Mouse (Mus musculus): ENCODE results near the gene Emg1. TPM values are rescaled to one million over a fixed set of nuclear protein-coding genes. Genes with fewer than 3 reads are reported as not detected.
"Not testable (repeated sequence)": the region's sequence is repeated elsewhere in the genome, so short reads cannot be mapped to it uniquely, and the experiment has no call there.

The Emg1 gene
- total RNA-seq, 2 experiments from 2014 or later: 42.9 to 48.8 TPM

- DNase-seq (ENCODE audit: low spot score in 2 of 2): no peak
- intact Hi-C loops (cut with DNase I): no loop called here
Observed at GRCm38 (mm10) chr6:124689011-124689410, 23.0 kb downstream of the Emg1 start.

- intact Hi-C loops (cut with DNase I): no loop called here
- no peak for DNase-seq (ENCODE audit: low spot score in 2 of 2)
Observed at GRCm38 (mm10) chr6:124688151-124688758, 23.7 kb downstream of the Emg1 start.

GRCm38 (mm10) chr6:124686644-124687043, 25.3 kb downstream of the Emg1 start:
- DNase-seq (ENCODE audit: low spot score in 2 of 2); intact Hi-C loops (cut with DNase I): not testable (repeated sequence)

- DNase-seq (ENCODE audit: low spot score in 2 of 2): no peak
- intact Hi-C loops (cut with DNase I): no loop called here
Observed at GRCm38 (mm10) chr6:124685606-124686386, 26.2 kb downstream of the Emg1 start.

- DNase-seq (ENCODE audit: low spot score in 2 of 2): peak in 1 of 2 experiments; percentile 62
- intact Hi-C loops (cut with DNase I): no loop called here
Observed at GRCm38 (mm10) chr6:124683591-124684417, 28.2 kb downstream of the Emg1 start.

- intact Hi-C loops (cut with DNase I); DNase-seq (ENCODE audit: low spot score in 2 of 2): not testable (repeated sequence)
Observed at GRCm38 (mm10) chr6:124682291-124682690, 29.7 kb downstream of the Emg1 start.

GRCm38 (mm10) chr6:124679486-124679885, 32.5 kb downstream of the Emg1 start:
- intact Hi-C loops (cut with DNase I): no loop called here
- peak in 1 of 2 experiments; percentile 56 for DNase-seq (ENCODE audit: low spot score in 2 of 2)

GRCm38 (mm10) chr6:124678769-124679168, 33.2 kb downstream of the Emg1 start:
- intact Hi-C loops (cut with DNase I): no loop called here
- DNase-seq (ENCODE audit: low spot score in 2 of 2): no peak

GRCm38 (mm10) chr6:124676171-124676570, 35.8 kb downstream of the Emg1 start:
- intact Hi-C loops (cut with DNase I): no loop called here
- DNase-seq (ENCODE audit: low spot score in 2 of 2): no peak

- no peak for DNase-seq (ENCODE audit: low spot score in 2 of 2)
- intact Hi-C loops (cut with DNase I): no loop called here
Observed at GRCm38 (mm10) chr6:124674591-124674990, 37.4 kb downstream of the Emg1 start.

GRCm38 (mm10) chr6:124673619-124674018, 38.4 kb downstream of the Emg1 start:
- intact Hi-C loops (cut with DNase I): no loop called here
- DNase-seq (ENCODE audit: low spot score in 2 of 2): peak; percentile 31 to 77

- intact Hi-C loops (cut with DNase I): no loop called here
- no peak for DNase-seq (ENCODE audit: low spot score in 2 of 2)
Observed at GRCm38 (mm10) chr6:124672100-124672499, 39.9 kb downstream of the Emg1 start.

- intact Hi-C loops (cut with DNase I): no loop called here
Observed at GRCm38 (mm10) chr6:124670281-124670900, 41.6 kb downstream of the Emg1 start.

GRCm38 (mm10) chr6:124669234-124669859, 42.6 kb downstream of the Emg1 start:
- no peak for DNase-seq (ENCODE audit: low spot score in 2 of 2)
- intact Hi-C loops (cut with DNase I): no loop called here

More at GRCm38 (mm10) chr6:124670281-124670900, 41.6 kb downstream of the Emg1 start:
- no peak for DNase-seq (ENCODE audit: low spot score in 2 of 2)

- intact Hi-C loops (cut with DNase I): no loop called here
- no peak for DNase-seq (ENCODE audit: low spot score in 2 of 2)
Observed at GRCm38 (mm10) chr6:124665011-124665410, 47.0 kb downstream of the Emg1 start.

GRCm38 (mm10) chr6:124664256-124664655, 47.7 kb downstream of the Emg1 start:
- no peak for DNase-seq (ENCODE audit: low spot score in 2 of 2)
- intact Hi-C loops (cut with DNase I): loop anchor here (5.0 kb wide), 2 partner anchors 38 to 93 kb away; partner anchors contain the start of genes Atn1 and Gm45234

- intact Hi-C loops (cut with DNase I): loop anchor here (2.0 to 5.0 kb wide), 3 partner anchors 39 to 94 kb away; partner anchors contain the start of genes Atn1, Emg1, Gm45234 and Phb2
- DNase-seq (ENCODE audit: low spot score in 2 of 2): no peak
Observed at GRCm38 (mm10) chr6:124663424-124663795, 48.6 kb downstream of the Emg1 start.

GRCm38 (mm10) chr6:124662477-124663423, 49.2 kb downstream of the Emg1 start, which contains the start of gene Lpcat3:
Gene Lpcat3 (plus strand): TSS chr6:124663027.
- DNase-seq (ENCODE audit: low spot score in 2 of 2): peak; percentile 98
- intact Hi-C loops (cut with DNase I): loop anchor here (2.0 to 5.0 kb wide), 3 partner anchors 40 to 95 kb away; partner anchors contain the start of genes Atn1, Emg1, Gm45234 and Phb2
